Mouse (Mus musculus) embryonic facial prominence, embryonic 12.5 days (tissue): ENCODE measurements around the gene Pnmal2. TPM values are rescaled to one million over a fixed set of nuclear protein-coding genes. Genes with fewer than 3 reads are reported as not detected.
A peak's percentile ranks its signal among the peaks of the same experiment; 100 is the strongest.

ENCODE experiments used
- ATAC-seq: fragments of 200-750 bp; cut with Nextera tagmentation; 2 replicates; pipeline ENCODE4 v1.8.0; 2017; ENCODE audit not compliant: insufficient number of reproducible peaks, insufficient read depth, low FRiP score, low TSS enrichment
- H3K27ac ChIP-seq: fragments of 300-500 bp; sonication (generic); 2 replicates; pipeline ENCODE4 v1.5.1; 2016; ENCODE audit warnings: mild to moderate bottlenecking
- H3K27me3 ChIP-seq: fragments of 300-500 bp; sonication (generic); 2 replicates; pipeline ENCODE4 v1.6.1; 2016; ENCODE audit warnings: mild to moderate bottlenecking, moderate library complexity
- H3K36me3 ChIP-seq: fragments of 300-500 bp; sonication (generic); 2 replicates; pipeline ENCODE4 v1.6.1; 2016; ENCODE audit warnings: mild to moderate bottlenecking
- H3K4me1 ChIP-seq: fragments of 300-500 bp; sonication (generic); 2 replicates; pipeline ENCODE4 v1.6.1; 2016
- H3K4me2 ChIP-seq: fragments of 300-500 bp; sonication (generic); replicated peaks from 2 replicates; pipeline ENCODE4 v1.6.1; 2016; ENCODE audit warnings: mild to moderate bottlenecking, moderate library complexity
- H3K4me3 ChIP-seq: fragments of 300-500 bp; sonication (generic); 2 replicates; pipeline ENCODE4 v1.5.1; 2016; ENCODE audit warnings: mild to moderate bottlenecking
- H3K9ac ChIP-seq: fragments of 300-500 bp; sonication (generic); 2 replicates; pipeline ENCODE4 v1.6.1; 2016; ENCODE audit warnings: mild to moderate bottlenecking, moderate library complexity
- H3K9me3 ChIP-seq: fragments of 300-500 bp; sonication (generic); 2 replicates; pipeline ENCODE4 v1.6.1; 2016; ENCODE audit warnings: mild to moderate bottlenecking, moderate library complexity
- WGBS: fragments of 180-500 bp; shearing (Covaris S2); methylation state at CpG from one replicate; pipeline ENCODE4 v1.1.7; 2016; 5-methylcytosine and 5-hydroxymethylcytosine counted together
- polyA plus RNA-seq: library from polyadenylated mRNA; unstranded; fragments of >200 nt; fragmentation: Nextera tagmentation; extraction: Ambion mirVana; gene quantifications from 2 replicates; pipeline ENCODE4 v1.2.1, GENCODE M21; 2016

Gene Pnmal2
- polyA plus RNA-seq, 1 experiment from 2014 or later = 16.6 TPM

- H3K4me1 ChIP-seq = no peaks in the 10 kb centered on the region
- H3K27ac ChIP-seq = no peak overlapping the region
- H3K4me3 ChIP-seq = no peak overlapping the region
- no peaks in the 10 kb centered on the region for H3K9me3 ChIP-seq
- WGBS = 16% methylated on average over 14 of the region's 14 CpGs
- no peak overlapping the region for H3K9ac ChIP-seq
- peak; percentile 36; the same call in 1 of the 2 replicates for ATAC-seq
- H3K4me2 ChIP-seq = no peak overlapping the region
- no peaks in the 10 kb centered on the region for H3K36me3 ChIP-seq
- H3K27me3 ChIP-seq = no peaks in the 10 kb centered on the region
Observed at GRCm38 (mm10) chr7:16931968-16932627, 12.4 kb upstream of the Pnmal2 start.

GRCm38 (mm10) chr7:16932704-16933577, 11.5 kb upstream of the Pnmal2 start:
- 50% methylated on average over 14 of the region's 14 CpGs for WGBS
- ATAC-seq = no peak

DNA sequence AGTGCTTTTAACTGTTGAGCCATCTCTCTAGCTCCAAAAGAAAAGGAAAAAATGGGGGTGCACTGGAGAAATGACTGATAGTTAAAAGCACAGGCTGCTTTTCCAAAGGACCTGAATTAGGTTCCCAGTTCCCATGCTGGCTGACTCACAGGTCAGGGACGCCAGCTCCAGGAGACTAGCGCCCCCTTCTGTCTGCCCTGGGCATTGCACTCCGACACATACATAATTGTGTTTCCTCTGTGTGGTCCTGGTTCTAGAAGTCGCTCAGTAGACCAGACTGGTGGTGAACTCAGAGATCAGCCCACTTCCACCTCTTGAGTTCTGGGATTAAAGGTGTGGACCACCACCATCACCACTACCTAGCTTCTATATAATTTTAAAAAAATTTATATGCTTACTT, 7.2 kb upstream of the Pnmal2 start:
- Histone ChIP-seq H3K4me3 (no peak overlapping the region), H3K27me3 (no peaks in the 10 kb centered on the region), H3K27ac (no peak overlapping the region), H3K4me1 (peaks cover 9% of the 10 kb centered on the region; the same call in 1 of the 2 replicates), H3K9ac (no peak overlapping the region), H3K9me3 (no peaks in the 10 kb centered on the region), H3K36me3 (no peaks in the 10 kb centered on the region), H3K4me2 (no peak overlapping the region)
- ATAC-seq = no peak
- WGBS = 52% methylated on average over 4 of the region's 4 CpGs

More at GRCm38 (mm10) chr7:16932704-16933577, 11.5 kb upstream of the Pnmal2 start:
- no peak overlapping the region for H3K4me3 ChIP-seq
- H3K9ac ChIP-seq = no peak overlapping the region
- no peaks in the 10 kb centered on the region for H3K9me3 ChIP-seq
- no peaks in the 10 kb centered on the region for H3K4me1 ChIP-seq
- H3K4me2 ChIP-seq = no peak overlapping the region
- H3K27ac ChIP-seq = no peak overlapping the region
- H3K36me3 ChIP-seq = no peaks in the 10 kb centered on the region
- no peaks in the 10 kb centered on the region for H3K27me3 ChIP-seq

- Histone ChIP-seq H3K36me3 (no peaks in the 10 kb centered on the region), H3K4me3 (no peak overlapping the region), H3K9ac (no peak overlapping the region), H3K27ac (0 out of 2 replicates have a peak overlapping the region, but pooled peaks have one; percentile 3), H3K4me1 (peaks cover 9% of the 10 kb centered on the region; the same call in 1 of the 2 replicates), H3K4me2 (no peak overlapping the region), H3K9me3 (no peaks in the 10 kb centered on the region), H3K27me3 (no peaks in the 10 kb centered on the region)
- 0 out of 2 replicates have a peak, but pooled peaks have one; percentile 30 for ATAC-seq
- WGBS = 69% methylated on average over 17 of the region's 17 CpGs
Observed at GRCm38 (mm10) chr7:16938117-16938791, 6.2 kb upstream of the Pnmal2 start.

DNA sequence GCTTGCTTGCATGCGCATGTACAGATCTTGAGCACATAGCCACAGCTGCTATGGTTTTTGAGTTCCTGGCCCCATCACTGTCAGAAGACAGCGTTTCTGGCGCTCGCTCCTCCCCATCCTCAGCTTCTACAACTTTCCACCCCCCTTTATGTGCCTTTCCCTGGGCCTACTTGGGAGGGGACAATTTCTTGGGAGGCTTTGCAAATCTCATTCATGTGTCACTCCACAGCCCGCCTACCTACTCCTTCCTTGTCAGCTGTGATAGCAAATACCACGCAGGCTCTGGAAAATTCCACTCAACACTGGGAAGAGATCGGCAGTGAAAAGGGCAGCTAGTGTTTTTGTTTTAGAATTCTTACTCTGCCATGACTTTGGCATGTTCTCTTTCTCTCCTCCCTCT, 4.2 kb upstream of the Pnmal2 start:
- 34% methylated on average over 7 of the region's 7 CpGs for WGBS
- H3K4me3 ChIP-seq = no peak overlapping the region
- H3K27ac ChIP-seq = peak overlapping the region; percentile 30
- no peaks in the 10 kb centered on the region for H3K9me3 ChIP-seq
- H3K27me3 ChIP-seq = peaks cover 5% of the 10 kb centered on the region
- H3K4me1 ChIP-seq = peaks cover 15% of the 10 kb centered on the region
- H3K9ac ChIP-seq = no peak overlapping the region; the same call in 1 of the 2 replicates
- no peaks in the 10 kb centered on the region for H3K36me3 ChIP-seq
- H3K4me2 ChIP-seq = no peak overlapping the region
- ATAC-seq = no peak

- Histone ChIP-seq H3K27me3 (peaks cover 31% of the 10 kb centered on the region), H3K9me3 (no peaks in the 10 kb centered on the region), H3K4me2 (no peak overlapping the region), H3K4me3 (no peak overlapping the region), H3K27ac (no peak overlapping the region), H3K9ac (no peak overlapping the region), H3K4me1 (peaks cover 36% of the 10 kb centered on the region), H3K36me3 (no peaks in the 10 kb centered on the region)
- 60% methylated on average over 4 of the region's 4 CpGs for WGBS
- ATAC-seq = no peak
Observed at GRCm38 (mm10) chr7:16942861-16943260, 1.6 kb upstream of the Pnmal2 start.

DNA sequence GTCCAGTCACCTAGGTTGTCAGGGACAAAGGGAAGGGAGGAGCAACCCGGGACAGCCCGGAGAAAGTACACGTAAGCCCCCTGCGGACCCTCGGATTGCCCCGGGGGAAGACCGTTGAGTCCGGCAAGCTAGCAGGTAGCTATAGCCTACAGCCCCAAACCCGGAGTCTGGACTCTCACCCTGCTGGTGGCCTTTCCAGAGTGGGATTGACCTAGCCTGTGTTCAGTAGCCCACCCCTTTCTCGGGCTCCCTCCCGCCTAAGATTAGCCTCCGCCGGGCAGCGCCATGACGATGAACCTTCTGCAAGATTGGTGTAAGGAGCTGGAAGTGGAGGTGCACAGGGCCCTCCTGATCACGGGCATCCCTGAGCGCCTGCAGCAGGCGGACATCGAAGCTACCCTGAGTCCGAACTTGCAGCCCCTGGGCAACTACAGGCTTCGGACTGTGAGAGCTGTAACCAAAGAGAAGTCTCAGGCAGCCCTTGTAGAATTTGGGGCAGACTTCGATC, 380 bp downstream of the Pnmal2 start:
- H3K4me1 ChIP-seq = peaks cover 43% of the 10 kb centered on the region
- WGBS = 1% methylated on average over 22 of the region's 22 CpGs
- peak; percentile 13 for ATAC-seq

GRCm38 (mm10) chr7:16945419-16945818, 937 bp downstream of the Pnmal2 start:
- peaks cover 49% of the 10 kb centered on the region for H3K27me3 ChIP-seq
- H3K4me2 ChIP-seq = peak overlapping the region; percentile 70
- H3K9me3 ChIP-seq = no peaks in the 10 kb centered on the region
- no peak overlapping the region for H3K27ac ChIP-seq
- H3K36me3 ChIP-seq = no peaks in the 10 kb centered on the region
- 12% methylated on average over 17 of the region's 17 CpGs for WGBS
- ATAC-seq = no peak
- H3K4me3 ChIP-seq = peak overlapping the region; percentile 62
- H3K4me1 ChIP-seq = peaks cover 41% of the 10 kb centered on the region
- peak overlapping the region; percentile 66; the same call in 1 of the 2 replicates for H3K9ac ChIP-seq

More for the DNA sequence above, 380 bp downstream of the Pnmal2 start:
- H3K9ac ChIP-seq = peak overlapping the region; percentile 66
- peaks cover 48% of the 10 kb centered on the region for H3K27me3 ChIP-seq
- peak overlapping the region; percentile 70 for H3K4me2 ChIP-seq
- no peaks in the 10 kb centered on the region for H3K9me3 ChIP-seq
- H3K27ac ChIP-seq = 0 out of 2 replicates have a peak overlapping the region, but pooled peaks have one; percentile 25
- peak overlapping the region; percentile 62 for H3K4me3 ChIP-seq
- no peaks in the 10 kb centered on the region for H3K36me3 ChIP-seq

DNA sequence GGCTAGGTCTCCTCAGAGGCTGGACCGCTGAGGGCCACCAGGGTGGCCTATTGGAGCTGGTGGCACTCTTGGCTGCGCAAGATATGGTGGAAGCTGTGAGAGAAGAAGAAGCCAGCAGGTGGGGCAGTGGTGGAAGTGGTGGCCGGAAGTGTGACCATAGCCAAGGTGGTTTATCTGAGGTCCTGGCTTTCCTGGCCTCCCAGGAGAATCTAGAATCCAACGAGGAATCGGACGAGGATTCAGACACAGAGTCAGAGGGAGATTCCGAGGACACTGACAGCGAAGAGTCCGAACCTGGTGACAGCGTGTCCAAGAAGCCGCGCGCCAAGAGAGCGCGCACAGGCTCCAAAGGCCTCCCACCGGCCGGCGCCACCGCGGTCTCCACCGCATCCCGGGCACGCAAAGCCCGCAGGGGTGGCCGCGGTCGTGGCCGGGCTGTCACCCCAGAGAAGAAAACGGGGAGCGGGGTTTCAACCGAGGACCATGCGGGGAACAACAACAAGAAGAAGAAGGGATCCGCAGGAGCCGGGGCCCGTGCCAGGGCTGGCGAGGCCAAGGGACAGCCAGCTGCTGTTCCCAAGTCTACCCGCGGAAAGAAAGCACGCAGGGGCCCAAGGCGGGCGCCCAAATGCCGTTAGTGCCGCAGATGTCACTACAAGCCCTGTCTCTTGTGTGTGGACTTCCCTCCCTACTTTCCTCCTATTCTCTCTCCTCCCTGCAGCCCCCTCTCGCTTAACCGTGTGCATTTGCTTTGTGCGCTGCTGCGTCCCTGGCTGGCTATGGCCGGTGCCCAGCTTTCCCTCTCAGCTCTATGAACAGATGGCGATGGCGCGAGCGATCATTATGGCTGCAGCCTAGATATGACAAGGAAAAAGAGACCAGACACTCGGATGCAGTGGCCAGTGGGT, 2.2 kb downstream of the Pnmal2 start:
- Histone ChIP-seq H3K9ac (peak overlapping the region; percentile 44), H3K9me3 (no peaks in the 10 kb centered on the region), H3K4me1 (peaks cover 43% of the 10 kb centered on the region), H3K4me3 (peak overlapping the region; percentile 62), H3K27me3 (peaks cover 51% of the 10 kb centered on the region), H3K36me3 (no peaks in the 10 kb centered on the region), H3K27ac (peak overlapping the region; percentile 9; the same call in 1 of the 2 replicates), H3K4me2 (peak overlapping the region; percentile 70)
- ATAC-seq = no peak
- WGBS = 2% methylated on average over 48 of the region's 53 CpGs

DNA sequence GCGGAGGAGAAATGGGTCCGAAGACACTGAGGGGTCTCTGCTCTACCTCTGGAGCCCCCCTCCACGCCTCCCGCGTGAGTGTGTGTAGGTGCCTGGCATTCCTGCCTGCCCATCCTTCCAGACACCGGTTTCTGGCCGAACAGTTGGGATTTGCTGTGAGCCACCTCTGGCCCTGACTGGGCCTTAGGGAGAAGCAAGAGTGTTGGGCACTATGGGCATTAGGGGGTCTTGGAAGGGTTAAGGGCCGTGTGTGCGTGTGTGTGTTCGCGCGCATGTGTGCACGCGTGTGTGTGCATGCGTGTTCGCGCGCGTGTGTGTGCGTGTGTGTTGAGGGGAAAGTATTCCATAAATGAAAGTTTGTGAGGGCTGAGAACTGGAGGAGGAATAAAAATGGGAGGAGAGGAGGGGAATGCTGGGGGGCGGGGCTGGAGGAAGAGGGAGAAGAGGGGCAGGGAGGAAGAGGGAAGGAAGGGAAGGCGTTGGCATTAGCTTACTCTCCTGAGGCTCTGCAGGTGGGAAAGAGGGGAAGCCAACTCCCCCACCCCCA, 2.9 kb downstream of the Pnmal2 start:
- Histone ChIP-seq H3K27me3 (peaks cover 51% of the 10 kb centered on the region), H3K9me3 (no peaks in the 10 kb centered on the region), H3K27ac (peak overlapping the region; percentile 9; the same call in 1 of the 2 replicates), H3K4me3 (peak overlapping the region; percentile 62), H3K36me3 (no peaks in the 10 kb centered on the region), H3K4me1 (peaks cover 43% of the 10 kb centered on the region), H3K9ac (no peak overlapping the region), H3K4me2 (peak overlapping the region; percentile 70)
- ATAC-seq = no peak
- 13% methylated on average over 20 of the region's 22 CpGs for WGBS
